In genomic region chr13:24778706-24779380, GRCm38 (mm10) we compare ENCODE assay signal across 31 mouse cellular contexts. TPM values are rescaled to one million over a fixed set of nuclear protein-coding genes. Genes with fewer than 3 reads are reported as not detected.
DNase-seq lines count a peak whose midpoint lies in the region; ATAC-seq and TF ChIP-seq lines count a peak whose summit lies in the region.
"Had no signal": no experiment of that assay in that cellular context is flagged by ENCODE, and none has a peak within 500 bp of the region (broad histone marks: within the 10 kb centered on the region; RNA-seq: fewer than 3 reads in every experiment).

No protein-coding gene starts in this region.

- H3K27ac ChIP-seq in liver, adult 2 months (replicated peaks; ENCODE audit: insufficient read depth, low read depth, low read length), result no peak overlapping the region
- H3K27ac ChIP-seq in liver, embryonic 11.5 days (ENCODE audit: low read depth, low read length), result no peak overlapping the region
- H3K27ac ChIP-seq in midbrain, postnatal 0 days (ENCODE audit: low read depth, low read length), result no peak overlapping the region
- H3K27ac ChIP-seq: gastrocnemius, adult 2 months; hindbrain, embryonic 10.5 days; hindbrain, postnatal 0 days; limb, embryonic 10.5 days; liver, embryonic 12.5 days; midbrain, embryonic 10.5 days; neural tube, embryonic 13.5 days had no signal

- TF ChIP-seq POLR2A in liver, adult 2 months (IDR thresholded peaks at IDR 0.05; ENCODE audit: extremely low read depth, insufficient read depth, low read length), result no peak

- no peaks in the 10 kb centered on the region for H3K27me3 ChIP-seq in liver, adult 2 months (ENCODE audit: control insufficient read depth, insufficient read depth, low read length)
- H3K27me3 ChIP-seq in liver, embryonic 11.5 days (replicated peaks; ENCODE audit: control insufficient read depth, insufficient read depth, low read length), result no peaks in the 10 kb centered on the region
- H3K27me3 ChIP-seq in midbrain, postnatal 0 days (ENCODE audit: insufficient read depth, low read length), result no peaks in the 10 kb centered on the region
- H3K27me3 ChIP-seq: liver, embryonic 12.5 days; neural tube, embryonic 13.5 days had no signal

- H3K36me3 ChIP-seq in liver, adult 2 months (ENCODE audit: control insufficient read depth, insufficient read depth, low read length), result no peaks in the 10 kb centered on the region
- H3K36me3 ChIP-seq in liver, embryonic 11.5 days (ENCODE audit: control insufficient read depth, insufficient read depth, low read length), result no peaks in the 10 kb centered on the region
- H3K36me3 ChIP-seq in midbrain, postnatal 0 days (ENCODE audit: insufficient read depth, low read length), result no peaks in the 10 kb centered on the region
- H3K36me3 ChIP-seq: hindbrain, embryonic 10.5 days; limb, embryonic 10.5 days; liver, embryonic 12.5 days; midbrain, embryonic 10.5 days; neural tube, embryonic 13.5 days had no signal

- no peak overlapping the region for H3K9ac ChIP-seq in liver, adult 2 months (ENCODE audit: low read depth, low read length)
- H3K9ac ChIP-seq in liver, embryonic 11.5 days (ENCODE audit: low read depth, low read length), result no peak overlapping the region
- H3K9ac ChIP-seq in midbrain, postnatal 0 days (replicated peaks; ENCODE audit: low read length, poor library complexity, severe bottlenecking), result no peak overlapping the region
- H3K9ac ChIP-seq: liver, embryonic 12.5 days; neural tube, embryonic 13.5 days had no signal

- 66% methylated on average over 8 of the region's 8 CpGs for WGBS in liver, adult 2 months
- 66% methylated on average over 8 of the region's 8 CpGs for WGBS in liver, embryonic 11.5 days
- WGBS in midbrain, postnatal 0 days, result 89% methylated on average over 8 of the region's 8 CpGs

- no peak overlapping the region for H3K4me2 ChIP-seq in liver, embryonic 11.5 days
- no peak overlapping the region for H3K4me2 ChIP-seq in midbrain, postnatal 0 days (ENCODE audit: low read depth, low read length, poor library complexity, severe bottlenecking)
- H3K4me2 ChIP-seq: liver, embryonic 12.5 days; neural tube, embryonic 13.5 days had no signal

- no peak overlapping the region for H3K4me3 ChIP-seq in liver, adult 2 months (ENCODE audit: insufficient read depth, low read depth, low read length)
- no peak overlapping the region for H3K4me3 ChIP-seq in liver, embryonic 11.5 days (ENCODE audit: low read depth, low read length)
- H3K4me3 ChIP-seq in midbrain, postnatal 0 days (ENCODE audit: low read depth, low read length), result no peak overlapping the region
- H3K4me3 ChIP-seq: gastrocnemius, adult 2 months; hindbrain, embryonic 10.5 days; limb, embryonic 10.5 days; liver, embryonic 12.5 days; midbrain, embryonic 10.5 days; neural tube, embryonic 13.5 days had no signal

- no peak for TF ChIP-seq CTCF in liver, adult 2 months (IDR thresholded peaks at IDR 0.05; ENCODE audit: low read depth, low read length)
- no peak for TF ChIP-seq CTCF in midbrain, postnatal 0 days (IDR thresholded peaks at IDR 0.05)

- no peaks in the 10 kb centered on the region for H3K79me2 ChIP-seq in liver, adult 2 months (ENCODE audit: control insufficient read depth, insufficient read depth, low read length)

- DNase-seq in liver, adult 2 months (ENCODE audit: extremely low read depth, low read depth, low spot score), result peak; percentile 99
- DNase-seq in liver, embryonic 11.5 days (ENCODE audit: low spot score), result no peak
- peak; percentile 57 for DNase-seq in CD4-positive, CD25-positive, alpha-beta regulatory T cell, adult 2 months (ENCODE audit: low read depth, low spot score)
- peak; percentile 47 for DNase-seq in adipocyte (ENCODE audit: low spot score)
- DNase-seq in naive thymus-derived CD4-positive, alpha-beta T cell, adult 2 months (ENCODE audit: low read depth), result peak; percentile 61
- DNase-seq in midbrain, postnatal 0 days (ENCODE audit: low spot score), result no peak
- DNase-seq in right cerebral cortex, adult 18-20 months, result no peak
- DNase-seq in kidney, postnatal 14 days, result no peak
- DNase-seq: adrenal gland, adult 8-10 months; cerebellum, adult 18-20 months; cerebellum, postnatal 36 days; gastrocnemius, adult 2 months; kidney, adult 18-20 months; kidney, postnatal 36 days; lung, adult 2 months; lung, postnatal 4 days; right cerebral cortex, postnatal 25 days had no signal

- no peaks in the 10 kb centered on the region for H3K4me1 ChIP-seq in liver, adult 2 months (ENCODE audit: control insufficient read depth, insufficient read depth, low read length)
- no peaks in the 10 kb centered on the region for H3K4me1 ChIP-seq in liver, embryonic 11.5 days (replicated peaks; ENCODE audit: control insufficient read depth, insufficient read depth, low read length)
- no peaks in the 10 kb centered on the region for H3K4me1 ChIP-seq in midbrain, postnatal 0 days (ENCODE audit: insufficient read depth, low read length)
- H3K4me1 ChIP-seq: hindbrain, embryonic 10.5 days; limb, embryonic 10.5 days; midbrain, embryonic 10.5 days had no signal

- H3K9me3 ChIP-seq in liver, embryonic 11.5 days (ENCODE audit: control insufficient read depth, low read length), result no peaks in the 10 kb centered on the region
- no peaks in the 10 kb centered on the region for H3K9me3 ChIP-seq in midbrain, postnatal 0 days (ENCODE audit: low read length)
- H3K9me3 ChIP-seq: hindbrain, embryonic 10.5 days; limb, embryonic 10.5 days; liver, embryonic 12.5 days; midbrain, embryonic 10.5 days; neural tube, embryonic 13.5 days had no signal

- ATAC-seq in liver, embryonic 11.5 days (replicated peaks; ENCODE audit: low FRiP score), result no peak
- no peak for ATAC-seq in midbrain, postnatal 0 days (ENCODE audit: low FRiP score)
- ATAC-seq: hindbrain, postnatal 0 days; liver, embryonic 12.5 days had no signal

RNA-seq across cellular contexts. Expression of gene Gmnn, which starts 17.1 kb away (rescaled TPM):
- 8.1 and 13.6 TPM in 2 replicates for total RNA-seq in liver, adult 2 months (2014; rRNA removed)
- 1.4 and 2.9 TPM in 2 replicates for polyA plus RNA-seq in liver, adult 2 months (2012; rRNA removed)
- 212 and 218 TPM in 2 replicates for polyA plus RNA-seq in liver, embryonic 11.5 days (2014; fragmentation: Nextera tagmentation; extraction: Ambion mirVana)
- 2.3 and 9.4 TPM in 2 replicates for total RNA-seq in midbrain, postnatal 0 days (2014; rRNA removed)
- polyA plus RNA-seq in midbrain, postnatal 0 days (2015; fragmentation: Nextera tagmentation; extraction: Ambion mirVana), result 10.2 and 11.6 TPM in 2 replicates

RNA-seq across cellular contexts. Expression of gene BC005537, which starts 22.6 kb away (rescaled TPM):
- total RNA-seq in liver, adult 2 months (2014; rRNA removed), result 63.3 and 80.9 TPM in 2 replicates
- polyA plus RNA-seq in liver, adult 2 months (2012; rRNA removed), result 20.3 and 23.5 TPM in 2 replicates
- polyA plus RNA-seq in liver, embryonic 11.5 days (2014; fragmentation: Nextera tagmentation; extraction: Ambion mirVana), result 18.3 and 18.8 TPM in 2 replicates
- total RNA-seq in midbrain, postnatal 0 days (2014; rRNA removed), result 52.2 and 61.8 TPM in 2 replicates
- 16.3 and 18.2 TPM in 2 replicates for polyA plus RNA-seq in midbrain, postnatal 0 days (2015; fragmentation: Nextera tagmentation; extraction: Ambion mirVana)

RNA-seq across cellular contexts. Expression of gene Armh2, which starts 37.8 kb away (rescaled TPM):
- total RNA-seq in liver, adult 2 months (2014; rRNA removed), result not detected in 2 replicates
- polyA plus RNA-seq in liver, adult 2 months (2012; rRNA removed), result not detected in 2 replicates
- polyA plus RNA-seq in liver, embryonic 11.5 days (2014; fragmentation: Nextera tagmentation; extraction: Ambion mirVana), result not detected in 2 replicates
- not detected in 2 replicates for total RNA-seq in midbrain, postnatal 0 days (2014; rRNA removed)
- 0.20 TPM in 1 of 2 replicates, not detected in the other for polyA plus RNA-seq in midbrain, postnatal 0 days (2015; fragmentation: Nextera tagmentation; extraction: Ambion mirVana)
- total RNA-seq: adrenal gland, adult 8-10 months; gastrocnemius, adult 2 months; granulocyte monocyte progenitor cell, adult 5-6 weeks; hindbrain, postnatal 0 days; layer of hippocampus, postnatal 10 days; left cerebral cortex, adult 8-10 months; monocyte, adult 5-6 weeks had no signal
- polyA plus RNA-seq: forebrain, embryonic 11.5 days; heart, embryonic 16.5 days; hindbrain, embryonic 10.5 days; hindbrain, postnatal 0 days; limb, embryonic 10.5 days; lung, adult 2 months; midbrain, embryonic 10.5 days; neural tube, embryonic 13.5 days; spleen, adult 2 months; stomach, embryonic 16.5 days had no signal

RNA-seq across cellular contexts. Expression of gene Acot13, which starts 52.5 kb away (rescaled TPM):
- total RNA-seq in liver, adult 2 months (2014; rRNA removed), result 95.8 and 97.7 TPM in 2 replicates
- 96.4 and 108 TPM in 2 replicates for polyA plus RNA-seq in liver, adult 2 months (2012; rRNA removed)
- polyA plus RNA-seq in liver, embryonic 11.5 days (2014; fragmentation: Nextera tagmentation; extraction: Ambion mirVana), result 88.1 and 95.1 TPM in 2 replicates
- 15.1 and 25.4 TPM in 2 replicates for total RNA-seq in midbrain, postnatal 0 days (2014; rRNA removed)
- polyA plus RNA-seq in midbrain, postnatal 0 days (2015; fragmentation: Nextera tagmentation; extraction: Ambion mirVana), result 60.2 and 67.1 TPM in 2 replicates

RNA-seq across cellular contexts. Expression of gene Tdp2, which starts 52.6 kb away (rescaled TPM):
- total RNA-seq in liver, adult 2 months (2014; rRNA removed), result 28.9 and 29.4 TPM in 2 replicates
- polyA plus RNA-seq in liver, adult 2 months (2012; rRNA removed), result 18.5 and 18.6 TPM in 2 replicates
- 55.4 and 59.6 TPM in 2 replicates for polyA plus RNA-seq in liver, embryonic 11.5 days (2014; fragmentation: Nextera tagmentation; extraction: Ambion mirVana)
- total RNA-seq in midbrain, postnatal 0 days (2014; rRNA removed), result 26.6 and 27.0 TPM in 2 replicates
- polyA plus RNA-seq in midbrain, postnatal 0 days (2015; fragmentation: Nextera tagmentation; extraction: Ambion mirVana), result 25.5 and 28.5 TPM in 2 replicates

Comparison
In these comparisons a context has a peak if more than half of its experiments do, and no peak if none do; other contexts are left out.
1. DNase-seq: peak in liver, adult 2 months (single experiment), CD4-positive, CD25-positive, alpha-beta regulatory T cell, adult 2 months (single experiment), adipocyte (single experiment) and naive thymus-derived CD4-positive, alpha-beta T cell, adult 2 months (single experiment); none in liver, embryonic 11.5 days (single experiment), midbrain, postnatal 0 days (single experiment), right cerebral cortex, adult 18-20 months (single experiment) and kidney, postnatal 14 days (single experiment).
2. RNA of gene Gmnn, which starts 17.1 kb away (polyA plus RNA-seq): 212 to 218 TPM in liver, embryonic 11.5 days; 10.2 to 11.6 TPM in midbrain, postnatal 0 days and 1.4 to 2.9 TPM in liver, adult 2 months; every median in the first group is over 10 times any median in the second.